Mouse (Mus musculus) myocyte (in vitro differentiated cells): ENCODE data around the gene Rtn4r. TPM values are rescaled to one million over a fixed set of nuclear protein-coding genes. Genes with fewer than 3 reads are reported as not detected.

Source experiments
- H3K27me3 ChIP-seq: one replicate; pipeline ENCODE4 v1.6.1; 2011; ENCODE audit not compliant: control insufficient read depth, insufficient read depth, insufficient read length
- H3K36me3 ChIP-seq: one replicate; pipeline ENCODE4 v1.6.1; 2011; ENCODE audit not compliant: control insufficient read depth, insufficient read depth
- H3K4me2 ChIP-seq: one replicate; pipeline ENCODE4 v1.6.1; 2011; ENCODE audit warnings: low read depth, control low read depth
- H3K4me3 ChIP-seq: one replicate; pipeline ENCODE4 v1.5.1; 2011; ENCODE audit warnings: mild to moderate bottlenecking, control low read depth, moderate library complexity
- H3K79me2 ChIP-seq: one replicate; pipeline ENCODE4 v1.6.1; 2011; ENCODE audit not compliant: control insufficient read depth, insufficient read depth
- H3ac ChIP-seq: one replicate; pipeline ENCODE4 v1.6.1; 2011; ENCODE audit not compliant: control insufficient read depth, insufficient read length
- CEBPB ChIP-seq: IDR thresholded peaks from 2 replicates; pipeline ENCODE4 v1.6.1; 2011; ENCODE audit warnings: mild to moderate bottlenecking, moderate library complexity; ENCODE audit not compliant: poor library complexity, insufficient read depth, severe bottlenecking
- E2F4 ChIP-seq: IDR thresholded peaks from one replicate; pipeline ENCODE4 v1.6.1; 2011; ENCODE audit warnings: mild to moderate bottlenecking, control low read depth, moderate library complexity; ENCODE audit not compliant: insufficient read depth
- MAX ChIP-seq: IDR thresholded peaks from one replicate; pipeline ENCODE4 v1.6.1; 2011; ENCODE audit warnings: low read depth, mild to moderate bottlenecking, control low read depth
- MYOD1 ChIP-seq, 3 experiments: IDR thresholded peaks; one replicate each; pipeline ENCODE4 v1.6.1; 2011; ENCODE audit warnings: control low read depth in 2 of 3, low read depth in 2 of 3, mild to moderate bottlenecking in 2 of 3, moderate library complexity in 1 of 3; ENCODE audit not compliant: insufficient read length in 2 of 3, control insufficient read depth in 1 of 3
- MYOG ChIP-seq, 3 experiments: IDR thresholded peaks; one replicate each; pipeline ENCODE4 v1.6.1; 2011; ENCODE audit warnings: control low read depth in 2 of 3, low read depth in 2 of 3, mild to moderate bottlenecking in 2 of 3; ENCODE audit not compliant: insufficient read length in 2 of 3, control insufficient read depth in 1 of 3, insufficient read depth in 1 of 3
- POLR2A ChIP-seq: IDR thresholded peaks from one replicate; pipeline ENCODE4 v1.6.1; 2011; ENCODE audit warnings: low read depth, mild to moderate bottlenecking, control low read depth, moderate library complexity; ENCODE audit not compliant: insufficient read length
- POLR2AphosphoS2 ChIP-seq: IDR thresholded peaks from one replicate; pipeline ENCODE4 v1.6.1; 2011; ENCODE audit warnings: low read depth, control low read depth; ENCODE audit not compliant: insufficient read length
- REST ChIP-seq: IDR thresholded peaks from one replicate; pipeline ENCODE4 v1.6.1; 2011; ENCODE audit warnings: mild to moderate bottlenecking, control low read depth, moderate library complexity; ENCODE audit not compliant: insufficient read depth, insufficient read length
- SRF ChIP-seq: IDR thresholded peaks from one replicate; pipeline ENCODE4 v1.6.1; 2011; ENCODE audit warnings: low read depth; ENCODE audit not compliant: control insufficient read depth, insufficient read length
- TCF12 ChIP-seq: IDR thresholded peaks from one replicate; pipeline ENCODE4 v1.6.1; 2011; ENCODE audit warnings: mild to moderate bottlenecking, control low read depth; ENCODE audit not compliant: poor library complexity, insufficient read depth, severe bottlenecking
- TCF3 ChIP-seq: IDR thresholded peaks from one replicate; pipeline ENCODE4 v1.6.1; 2011; ENCODE audit warnings: low read depth, control low read depth; ENCODE audit not compliant: insufficient read length
- USF1 ChIP-seq: IDR thresholded peaks from one replicate; pipeline ENCODE4 v1.6.1; 2011; ENCODE audit warnings: low read depth, mild to moderate bottlenecking, control low read depth, moderate library complexity
- polyA plus RNA-seq: library from polyadenylated mRNA; unstranded; fragments of >200 nt; fragmentation: generic; extraction: Trizol; gene quantifications from one replicate; pipeline ENCODE4 v1.2.1, GENCODE M21; 2012; ENCODE audit warnings: missing spikeins

Gene Rtn4r
- polyA plus RNA-seq, 1 experiment: 0.26 TPM

DNA sequence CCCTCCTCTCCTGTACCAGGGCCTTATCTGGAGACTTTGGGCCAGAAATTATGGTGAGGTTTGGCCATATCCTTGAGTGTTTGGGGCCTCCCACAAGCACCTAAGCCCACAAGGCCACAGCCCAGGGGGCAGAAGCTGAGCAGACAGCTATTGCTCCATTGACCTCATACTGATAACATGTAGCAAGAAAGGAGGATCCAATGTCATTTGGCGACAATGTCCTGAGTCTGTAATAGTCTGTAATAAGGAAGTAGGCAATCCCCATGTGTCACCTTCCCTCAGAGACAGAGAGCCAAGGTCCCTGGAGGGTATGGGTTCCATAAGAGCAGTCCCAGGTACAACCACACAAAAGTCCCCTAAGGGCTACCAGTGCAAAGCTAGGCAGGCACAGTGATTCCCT is 45.2 kb upstream of the Rtn4r start:
- no peak overlapping the region for H3K4me3 ChIP-seq

GRCm38 (mm10) chr16:18083231-18083951 is 44.1 kb upstream of the Rtn4r start:
- no peaks in the 10 kb centered on the region for H3K27me3 ChIP-seq
- H3K4me2 ChIP-seq: no peak overlapping the region
- H3K4me3 ChIP-seq: no peak overlapping the region
- no peaks in the 10 kb centered on the region for H3K36me3 ChIP-seq
- no peak for TF ChIP-seq SRF
- no peak for TF ChIP-seq POLR2A
- no peak for TF ChIP-seq TCF12
- TF ChIP-seq CEBPB: no peak
- TF ChIP-seq MAX: no peak
- no peak for TF ChIP-seq MYOD1 (IDR thresholded peaks at IDR 0.05; ENCODE audit: control insufficient read depth in 1 of 3, insufficient read length in 2 of 3, low read depth in 2 of 3)
- no peak for TF ChIP-seq MYOG (IDR thresholded peaks at IDR 0.05; ENCODE audit: control insufficient read depth in 1 of 3, insufficient read depth in 1 of 3, insufficient read length in 2 of 3, low read depth in 2 of 3)
- no peak for TF ChIP-seq POLR2AphosphoS2
- TF ChIP-seq REST: no peak
- no peak for TF ChIP-seq USF1
- H3K79me2 ChIP-seq: no peaks in the 10 kb centered on the region
- H3ac ChIP-seq: no peak overlapping the region

More for the DNA sequence above, 45.2 kb upstream of the Rtn4r start:
- H3K36me3 ChIP-seq: no peaks in the 10 kb centered on the region
- no peak overlapping the region for H3K4me2 ChIP-seq
- no peaks in the 10 kb centered on the region for H3K79me2 ChIP-seq
- no peak for TF ChIP-seq E2F4
- no peak for TF ChIP-seq CEBPB
- no peak for TF ChIP-seq SRF
- no peak for TF ChIP-seq POLR2A
- no peak for TF ChIP-seq REST
- no peak for TF ChIP-seq MYOD1 (IDR thresholded peaks at IDR 0.05; ENCODE audit: control insufficient read depth in 1 of 3, insufficient read length in 2 of 3, low read depth in 2 of 3)
- TF ChIP-seq TCF12: no peak
- TF ChIP-seq MAX: no peak
- no peak for TF ChIP-seq USF1
- no peak for TF ChIP-seq TCF3
- no peak for TF ChIP-seq POLR2AphosphoS2
- no peak for TF ChIP-seq MYOG (IDR thresholded peaks at IDR 0.05; ENCODE audit: control insufficient read depth in 1 of 3, insufficient read depth in 1 of 3, insufficient read length in 2 of 3, low read depth in 2 of 3)
- H3ac ChIP-seq: no peak overlapping the region
- no peaks in the 10 kb centered on the region for H3K27me3 ChIP-seq

DNA sequence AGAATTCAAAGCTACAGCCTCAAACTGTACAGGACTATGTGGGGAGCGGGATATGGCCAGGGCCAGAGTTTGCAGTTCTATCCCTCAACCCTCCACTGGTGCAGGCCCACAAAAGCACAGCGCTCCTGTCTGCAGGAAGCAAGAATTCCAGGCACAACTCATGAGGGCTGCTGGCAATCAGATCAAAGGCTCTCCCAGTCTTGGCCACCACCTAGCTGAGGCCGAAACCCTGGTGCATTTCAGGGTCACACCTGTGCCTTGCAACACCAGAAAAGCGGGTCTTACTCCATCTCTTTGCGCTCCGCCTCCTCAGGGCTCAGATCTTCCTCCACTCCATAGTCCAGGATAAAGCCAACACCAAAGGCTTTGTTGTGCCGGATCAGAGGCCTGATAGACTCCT is 43.2 kb upstream of the Rtn4r start:
- H3K27me3 ChIP-seq: no peaks in the 10 kb centered on the region
- TF ChIP-seq MYOG (IDR thresholded peaks at IDR 0.05; ENCODE audit: control insufficient read depth in 1 of 3, insufficient read depth in 1 of 3, insufficient read length in 2 of 3, low read depth in 2 of 3) (no peak), POLR2AphosphoS2 (no peak), TCF12 (no peak), USF1 (no peak), E2F4 (no peak), POLR2A (no peak), MYOD1 (IDR thresholded peaks at IDR 0.05; ENCODE audit: control insufficient read depth in 1 of 3, insufficient read length in 2 of 3, low read depth in 2 of 3) (no peak), SRF (no peak), CEBPB (no peak), TCF3 (no peak)
- no peak overlapping the region for H3ac ChIP-seq
- no peak overlapping the region for H3K4me3 ChIP-seq
- no peaks in the 10 kb centered on the region for H3K36me3 ChIP-seq
- H3K4me2 ChIP-seq: no peak overlapping the region
- no peaks in the 10 kb centered on the region for H3K79me2 ChIP-seq

DNA sequence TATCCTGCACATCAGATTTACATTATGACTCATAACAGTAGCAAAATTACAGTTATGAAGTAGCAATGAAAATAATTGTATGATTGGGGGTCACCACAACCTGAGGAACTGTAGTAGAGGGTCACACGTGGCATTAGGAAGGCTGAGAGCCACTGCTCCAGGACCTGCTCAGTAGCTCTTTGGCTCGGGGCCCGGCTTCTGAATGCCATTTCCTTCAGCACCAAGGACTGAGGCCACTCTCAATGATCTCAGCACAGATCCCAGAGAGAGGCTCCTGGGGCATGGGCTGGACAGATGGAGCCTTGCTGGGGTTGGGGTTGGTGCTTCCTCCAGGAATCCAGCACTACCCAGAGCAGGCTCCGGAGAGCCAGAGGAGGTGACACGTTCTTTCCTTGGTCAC is 40.3 kb upstream of the Rtn4r start:
- H3K36me3 ChIP-seq: no peaks in the 10 kb centered on the region
- no peaks in the 10 kb centered on the region for H3K27me3 ChIP-seq
- TF ChIP-seq MYOD1 (IDR thresholded peaks at IDR 0.05; ENCODE audit: control insufficient read depth in 1 of 3, insufficient read length in 2 of 3, low read depth in 2 of 3) (no peak), E2F4 (no peak), TCF12 (no peak), USF1 (no peak), TCF3 (no peak), MYOG (IDR thresholded peaks at IDR 0.05; ENCODE audit: control insufficient read depth in 1 of 3, insufficient read depth in 1 of 3, insufficient read length in 2 of 3, low read depth in 2 of 3) (no peak), SRF (no peak), REST (no peak), MAX (no peak), POLR2AphosphoS2 (no peak), POLR2A (no peak), CEBPB (no peak)
- H3ac ChIP-seq: no peak overlapping the region
- no peak overlapping the region for H3K4me2 ChIP-seq
- H3K79me2 ChIP-seq: no peaks in the 10 kb centered on the region
- H3K4me3 ChIP-seq: no peak overlapping the region

- Histone ChIP-seq H3K4me2 (peak overlapping the region; percentile 44), H3K79me2 (no peaks in the 10 kb centered on the region), H3ac (no peak overlapping the region), H3K4me3 (no peak overlapping the region), H3K36me3 (no peaks in the 10 kb centered on the region), H3K27me3 (no peaks in the 10 kb centered on the region)
- peak; percentile 95 for TF ChIP-seq MAX
- peak; percentile 93 for TF ChIP-seq USF1
- peak in 1 of 3 experiments; percentile 31 for TF ChIP-seq MYOG (IDR thresholded peaks at IDR 0.05; ENCODE audit: control insufficient read depth in 1 of 3, insufficient read depth in 1 of 3, insufficient read length in 2 of 3, low read depth in 2 of 3)
- no peak for TF ChIP-seq E2F4
- no peak for TF ChIP-seq POLR2A
These were observed 31.1 kb upstream of the Rtn4r start for GRCm38 (mm10) chr16:18096348-18096747.
